Mouse (Mus musculus) fat pad, adult 2 months (tissue): ENCODE measurements around the gene Plcb1.

Experiments
- DNase-seq: peaks from one replicate; pipeline ENCODE4 v3.0.0-alpha.2; 2011; ENCODE audit warnings: low read depth, low spot score; ENCODE audit errors: extremely low read depth

Gene Plcb1

DNA sequence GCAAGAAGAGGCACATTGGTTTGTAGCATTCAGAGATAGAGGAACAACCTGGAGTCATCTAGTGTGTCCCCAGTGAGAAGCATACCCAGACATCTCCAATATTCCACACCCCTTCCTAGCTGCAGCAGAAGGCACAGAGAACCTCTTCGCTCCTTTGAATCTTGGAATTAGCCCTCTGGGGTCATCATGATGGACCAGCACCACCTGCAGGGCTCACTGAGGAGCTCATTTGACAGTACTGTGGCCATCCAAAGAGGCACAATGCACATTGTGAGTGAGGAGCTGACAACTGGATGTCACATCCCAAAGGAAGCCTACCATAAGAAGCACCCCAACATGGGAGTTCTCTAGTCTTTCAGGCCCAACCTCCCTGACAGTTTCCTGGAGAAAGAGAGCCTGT is 50.2 kb downstream of the Plcb1 start:
- DNase-seq: no peak

GRCm38 (mm10) chr2:134838185-134838584 is 52.3 kb downstream of the Plcb1 start:
- DNase-seq: no peak

DNA sequence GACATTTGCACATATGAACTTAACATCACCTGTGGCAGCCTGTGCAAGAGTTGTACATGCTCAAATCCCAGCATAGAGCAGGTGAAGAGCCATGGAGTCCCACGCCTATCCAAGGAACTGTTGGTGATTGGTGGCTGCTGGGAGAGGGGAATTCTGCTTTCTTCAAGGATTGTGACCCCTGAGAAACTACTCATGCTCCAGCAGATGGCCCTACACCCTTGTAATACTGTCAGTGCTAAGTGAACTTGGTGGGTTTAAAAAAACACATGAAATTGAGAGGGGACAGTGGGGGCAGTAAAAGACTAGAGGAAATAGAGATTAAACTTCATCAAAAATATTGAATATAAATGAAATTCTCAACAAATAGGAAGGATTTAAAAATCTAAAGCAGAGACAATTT is 53.0 kb downstream of the Plcb1 start:
- no peak for DNase-seq

DNA sequence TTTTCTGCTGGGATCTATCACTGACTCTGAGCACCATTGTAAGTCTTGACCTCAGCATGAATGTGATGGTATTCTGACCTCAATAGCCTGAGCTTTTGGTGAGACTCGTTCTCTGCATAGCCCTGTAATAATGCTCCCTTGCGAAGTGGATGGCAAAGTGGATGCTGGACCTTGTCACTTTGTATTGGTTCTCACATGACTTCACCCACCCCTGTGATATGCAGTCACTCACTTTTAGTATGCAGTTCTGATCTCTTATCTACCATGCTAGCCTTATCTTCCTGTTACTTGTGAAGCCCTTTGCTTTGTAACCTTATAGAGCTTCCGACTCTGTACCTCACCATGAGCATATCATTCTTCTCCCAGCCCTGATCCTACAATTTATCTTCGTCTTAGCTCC is 57.0 kb downstream of the Plcb1 start:
- no peak for DNase-seq

- no peak for DNase-seq
These were observed 58.7 kb downstream of the Plcb1 start for GRCm38 (mm10) chr2:134844391-134845238.

DNA sequence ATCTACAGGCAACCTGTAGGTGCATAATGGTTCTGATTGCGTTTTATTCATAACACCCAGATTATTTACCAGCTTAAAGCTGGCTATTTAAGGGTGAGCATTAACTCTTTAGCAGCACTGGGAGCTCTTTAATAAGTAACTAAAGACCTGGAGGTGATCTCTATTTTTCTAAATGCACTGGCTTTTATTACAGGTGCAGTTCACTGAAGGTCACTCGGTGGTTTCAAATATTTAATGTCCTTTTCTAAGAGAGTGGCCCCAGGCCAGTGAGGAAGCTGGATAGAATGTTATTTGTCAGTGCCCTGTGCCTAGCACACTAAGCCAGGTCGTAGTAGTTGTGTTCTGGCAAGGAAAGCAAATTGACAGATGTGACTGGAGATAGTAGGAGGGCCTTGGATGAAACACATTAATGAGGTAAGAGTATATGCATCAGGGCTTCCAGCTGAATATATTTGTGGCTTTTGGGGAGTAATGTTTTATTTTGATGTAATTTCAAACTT is 59.4 kb downstream of the Plcb1 start:
- peak; percentile 18 for DNase-seq

DNA sequence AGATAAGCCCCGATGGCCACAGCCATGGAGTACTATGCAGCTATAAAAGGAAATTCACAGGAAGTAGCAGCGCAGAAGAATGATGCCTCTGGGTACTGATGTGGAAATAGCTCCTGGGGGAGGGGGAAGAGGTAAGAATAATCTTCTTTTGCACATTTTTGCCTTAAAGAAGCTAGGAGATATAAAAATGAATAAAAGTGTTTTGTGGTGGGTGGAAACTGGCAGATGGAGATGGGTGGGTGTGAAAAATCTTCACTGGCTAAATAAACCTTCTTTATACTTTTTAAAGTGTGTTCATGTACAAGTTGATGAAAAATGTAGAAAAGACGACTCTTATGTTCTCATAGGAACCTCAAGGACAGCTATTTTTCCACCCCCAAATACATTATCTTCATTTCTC is 60.7 kb downstream of the Plcb1 start:
- no peak for DNase-seq

DNA sequence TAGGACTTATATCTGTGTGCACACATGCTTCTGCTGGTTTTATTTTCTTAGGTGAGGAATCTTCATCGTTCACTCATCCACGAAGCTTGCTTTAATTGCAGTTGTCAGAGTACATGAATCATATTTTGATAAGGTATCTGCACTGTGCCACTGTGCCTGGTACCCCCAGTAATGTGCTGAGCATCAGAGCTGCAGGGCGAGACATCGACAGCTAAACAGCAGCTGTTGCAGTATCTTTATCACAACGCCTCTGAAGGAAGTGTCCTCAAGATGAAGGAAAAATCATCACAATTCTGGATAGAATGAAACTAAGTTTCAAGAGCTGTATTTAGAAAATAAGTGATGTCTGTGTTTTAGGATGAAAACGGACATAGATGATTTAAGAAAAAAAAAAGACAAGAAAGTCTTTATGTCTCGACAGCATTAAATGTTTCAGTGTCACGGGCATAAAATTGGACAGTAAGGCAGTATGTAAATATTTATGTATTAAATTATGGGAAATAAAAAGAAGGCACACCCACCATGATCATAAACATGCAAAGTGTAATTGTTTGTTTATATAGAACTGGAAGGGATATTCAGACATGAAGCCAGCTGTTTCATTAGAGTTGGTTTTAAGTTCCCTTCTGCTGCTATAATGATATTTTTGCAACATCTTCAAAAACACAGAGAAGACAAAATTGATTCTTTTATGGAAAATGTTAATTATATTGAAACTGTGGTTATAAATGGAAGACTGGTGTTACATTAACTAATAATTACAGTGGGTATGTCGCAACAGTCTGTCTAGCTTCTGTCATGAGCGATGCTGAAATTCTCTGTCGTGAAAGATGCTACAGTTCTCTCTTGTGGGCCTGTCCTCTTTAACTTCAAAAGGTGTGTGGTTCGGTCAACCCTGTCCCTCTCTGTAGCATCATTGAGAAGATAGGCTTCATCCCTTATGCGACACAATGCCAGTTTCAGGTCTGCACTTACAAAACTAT is 65.6 kb downstream of the Plcb1 start:
- no peak for DNase-seq

GRCm38 (mm10) chr2:134856239-134856638 is 70.4 kb downstream of the Plcb1 start:
- no peak for DNase-seq

- no peak for DNase-seq
These were observed 70.8 kb downstream of the Plcb1 start for GRCm38 (mm10) chr2:134856691-134857090.

- DNase-seq: peak; percentile 39
These were observed 79.2 kb downstream of the Plcb1 start for GRCm38 (mm10) chr2:134864985-134865645.

- no peak for DNase-seq
These were observed 81.5 kb downstream of the Plcb1 start for GRCm38 (mm10) chr2:134867381-134867780.

DNA sequence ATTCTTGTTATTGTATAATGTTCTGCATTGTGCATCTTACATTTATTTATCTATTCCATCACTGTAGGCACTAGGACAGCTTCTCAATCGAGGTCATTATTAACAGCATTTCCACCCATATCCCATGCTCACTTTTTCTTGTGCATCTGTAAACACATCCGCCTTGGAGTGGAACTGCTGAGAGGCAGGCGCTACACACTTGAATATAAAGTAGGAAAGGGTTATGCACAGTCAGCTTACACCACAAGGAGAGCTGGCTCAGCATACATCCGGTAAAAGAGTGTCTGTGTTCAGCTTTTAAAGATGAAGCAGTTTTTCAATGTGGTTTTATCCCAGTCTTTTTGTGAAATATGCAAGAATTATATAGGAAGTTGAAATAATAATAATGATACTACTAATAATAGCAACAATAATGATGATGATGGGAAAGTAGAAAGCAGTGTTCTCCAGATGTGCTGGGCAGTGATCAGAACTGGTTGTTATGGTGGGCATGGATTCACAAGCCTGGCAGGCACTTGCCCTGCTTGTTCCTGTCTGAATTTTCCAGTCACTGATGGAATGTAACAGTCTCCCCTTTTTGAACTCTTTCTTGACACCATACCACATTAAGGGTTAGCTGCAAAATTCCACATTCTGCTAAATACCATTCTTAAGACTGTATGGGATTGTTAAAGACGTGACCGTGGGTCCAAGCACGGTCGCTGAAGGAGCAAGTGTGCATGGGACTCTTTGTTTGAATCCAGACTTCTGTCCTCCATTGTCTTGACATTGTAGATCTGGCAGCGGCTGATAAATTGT is 86.0 kb downstream of the Plcb1 start:
- no peak for DNase-seq

DNA sequence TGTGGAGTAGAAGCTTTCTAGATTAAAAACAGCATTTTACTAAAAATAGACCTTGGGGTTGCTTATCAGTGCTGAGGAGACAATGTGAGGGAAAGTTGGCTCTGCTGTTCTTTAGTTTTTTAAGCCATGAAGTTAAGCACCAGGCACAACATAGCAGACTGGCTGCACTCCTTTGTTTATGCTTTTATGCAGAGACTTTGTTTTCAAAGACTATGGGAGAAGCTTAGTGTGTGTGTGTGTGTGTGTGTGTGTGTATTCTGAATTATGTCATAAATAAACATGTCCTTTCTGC is 86.6 kb downstream of the Plcb1 start:
- DNase-seq: no peak

DNA sequence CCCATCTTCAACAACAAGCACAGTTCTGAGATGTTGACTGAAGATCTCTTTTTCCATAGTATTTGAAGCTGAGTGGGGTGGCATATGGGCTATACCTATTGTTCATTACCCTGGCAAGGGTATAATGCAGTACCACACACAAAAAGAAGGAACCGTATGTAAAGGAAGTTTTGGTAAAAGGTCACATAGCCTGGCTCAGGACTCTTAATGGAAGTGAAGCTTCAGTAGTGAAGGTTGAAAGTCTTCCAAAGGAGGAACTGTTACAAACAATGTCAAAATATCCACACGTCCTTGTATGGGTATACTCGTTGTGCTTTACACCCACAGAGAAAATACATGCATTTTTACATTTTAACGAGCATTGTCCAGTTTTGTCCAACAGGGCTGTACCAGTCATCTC is 91.3 kb downstream of the Plcb1 start:
- no peak for DNase-seq

DNA sequence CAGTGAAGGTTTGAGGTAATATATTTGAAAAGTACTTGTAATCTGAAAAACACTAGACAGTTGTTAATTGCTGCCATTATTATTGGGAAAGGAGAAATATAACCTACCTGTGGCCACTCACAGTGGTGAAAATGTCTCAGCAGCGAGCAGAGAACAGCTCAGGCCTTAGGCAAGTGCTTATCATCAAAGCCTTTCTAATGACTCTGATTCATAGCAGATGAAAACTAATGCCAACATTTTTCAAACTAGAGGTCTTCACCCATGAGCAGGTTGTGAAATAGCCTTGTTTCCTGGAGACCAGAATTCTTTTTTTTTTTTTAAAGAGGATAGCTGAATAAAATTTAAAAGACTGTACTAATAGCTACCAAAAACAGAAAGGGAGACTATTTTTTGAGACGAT is 105.3 kb downstream of the Plcb1 start:
- peak; percentile 40 for DNase-seq

GRCm38 (mm10) chr2:134894776-134895175 is 108.9 kb downstream of the Plcb1 start:
- no peak for DNase-seq

GRCm38 (mm10) chr2:134896196-134896595 is 110.3 kb downstream of the Plcb1 start:
- no peak for DNase-seq

DNA sequence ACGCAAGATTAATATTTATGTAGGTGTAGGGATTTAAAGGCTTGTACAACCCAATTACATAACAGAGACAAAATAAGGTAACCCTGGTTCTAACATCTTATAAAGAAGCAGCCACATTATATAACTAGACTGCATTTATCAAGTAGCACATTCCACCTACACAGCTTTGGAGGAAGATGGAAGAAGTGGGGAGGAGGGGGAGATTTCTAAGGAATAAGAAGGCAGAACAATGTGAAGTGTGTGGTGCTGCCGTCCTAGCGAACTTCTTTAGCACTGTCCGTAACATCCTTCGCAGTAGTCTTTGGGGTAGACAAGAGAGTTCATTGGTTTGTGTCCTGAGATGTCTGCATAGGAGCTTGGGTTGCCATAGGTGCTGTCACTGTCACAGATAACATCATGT is 111.2 kb downstream of the Plcb1 start:
- DNase-seq: no peak

GRCm38 (mm10) chr2:134901521-134901920 is 115.7 kb downstream of the Plcb1 start:
- DNase-seq: no peak

GRCm38 (mm10) chr2:134910882-134911281 is 125.0 kb downstream of the Plcb1 start:
- DNase-seq: no peak
